Mouse (Mus musculus): ENCODE results near the gene Stxbp5l. TPM values are rescaled to one million over a fixed set of nuclear protein-coding genes. Genes with fewer than 3 reads are reported as not detected.
A peak's percentile ranks its signal among the peaks of the same experiment; 100 is the strongest.
"Not testable (repeated sequence)": the region's sequence is repeated elsewhere in the genome, so short reads cannot be mapped to it uniquely, and the experiment has no call there.

Gene Stxbp5l
- total RNA-seq (2022), result 10 to 100 TPM in 1 of 4 experiments, 1 to 10 TPM in 3; 2.2 to 12.5 (median 5.3) TPM

- peak; percentile 88 for DNase-seq
Measured at GRCm38 (mm10) chr16:37384821-37385344, at the start of gene Stxbp5l. Gene Stxbp5l, minus strand, starts transcription at chr16:37384962.

- no peak for DNase-seq
Measured at GRCm38 (mm10) chr16:37433418-37434204, 48.8 kb upstream of the Stxbp5l start.

DNA sequence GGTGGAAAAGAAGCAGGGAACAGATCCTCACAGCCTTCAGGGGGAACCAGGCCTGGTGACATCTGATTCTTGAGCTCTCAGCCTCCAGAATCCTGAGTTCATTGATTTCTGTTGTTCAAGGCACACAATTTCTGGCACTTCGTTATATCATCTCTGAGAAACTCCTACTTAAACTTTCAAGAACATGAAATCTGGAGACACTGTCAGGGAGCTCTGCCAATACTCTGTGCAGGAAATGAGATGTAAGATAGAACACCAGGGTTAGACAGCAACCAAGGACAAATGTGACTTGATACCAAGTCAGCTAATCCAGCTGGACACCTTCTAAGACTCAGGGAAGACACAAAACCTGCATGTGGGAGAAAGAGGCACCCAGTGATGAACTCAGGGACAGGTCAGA is 40.7 kb upstream of the Stxbp5l start:
- no peak for DNase-seq

GRCm38 (mm10) chr16:37422874-37423273 is 38.1 kb upstream of the Stxbp5l start:
- no peak for DNase-seq

GRCm38 (mm10) chr16:37421851-37422250 is 37.1 kb upstream of the Stxbp5l start:
- DNase-seq, result no peak

- DNase-seq, result no peak
Measured at GRCm38 (mm10) chr16:37420512-37420911, 35.8 kb upstream of the Stxbp5l start.

DNA sequence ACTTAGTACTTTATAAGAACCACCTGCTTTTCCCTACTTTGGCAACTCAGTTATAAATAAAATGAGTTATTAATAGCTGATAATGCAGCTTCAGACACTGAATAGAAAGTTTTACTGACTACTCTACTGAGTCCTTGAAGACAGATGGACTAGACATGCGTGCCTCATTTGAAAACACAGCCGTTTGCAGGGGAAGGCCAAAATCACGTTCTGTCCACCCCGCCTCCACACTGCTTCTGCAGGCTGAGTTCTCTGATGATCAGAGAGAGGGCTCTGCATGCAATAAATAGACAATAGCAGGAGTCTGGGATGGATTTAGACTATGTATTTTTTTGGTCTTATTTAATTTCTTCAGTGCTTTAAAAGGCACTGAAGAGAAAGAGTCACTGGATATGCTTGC is 20.8 kb upstream of the Stxbp5l start:
- no peak for DNase-seq

DNA sequence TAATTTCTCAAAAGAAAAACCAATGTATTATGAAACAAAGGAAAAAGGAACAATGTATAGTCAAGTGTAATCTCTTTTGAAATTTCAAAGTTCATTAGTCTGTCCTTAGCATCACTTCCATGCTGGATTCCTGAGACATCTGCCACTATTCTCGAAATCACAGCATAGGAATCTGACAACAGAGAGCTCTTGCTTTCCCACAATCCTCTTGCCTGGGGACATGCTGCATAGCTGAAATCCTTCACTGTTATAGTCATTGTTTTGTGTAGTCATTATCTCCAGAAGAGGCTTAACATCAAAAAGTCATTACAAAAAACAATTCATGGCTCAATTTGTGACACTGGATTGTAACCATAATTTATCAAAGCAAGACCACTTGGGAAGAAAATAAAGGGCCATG is 20.2 kb upstream of the Stxbp5l start:
- no peak for DNase-seq

DNA sequence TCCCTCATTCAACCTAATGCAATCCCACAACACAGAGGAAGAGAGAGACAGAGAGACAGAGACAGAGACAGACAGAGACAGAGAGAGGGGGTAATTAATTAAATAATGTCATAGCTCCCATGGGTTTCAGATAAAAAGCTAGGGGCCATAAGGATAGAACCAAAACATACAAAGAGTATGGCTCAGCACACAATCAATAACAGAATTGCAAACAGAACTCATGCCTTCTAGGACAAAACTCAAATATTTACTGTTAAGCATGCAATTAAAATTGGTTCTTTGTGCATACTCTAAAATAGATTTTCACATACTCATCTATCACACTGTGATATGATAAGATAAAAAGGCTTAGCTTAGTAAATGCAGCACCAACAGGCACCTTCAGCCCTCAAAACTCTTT is 5.2 kb upstream of the Stxbp5l start:
- DNase-seq, result no peak

- DNase-seq, result no peak
Measured at GRCm38 (mm10) chr16:37389201-37389905, 4.6 kb upstream of the Stxbp5l start.

- DNase-seq, result peak; percentile 15
Measured at GRCm38 (mm10) chr16:37384369-37384768, 393 bp downstream of the Stxbp5l start.

- no peak for DNase-seq
Measured at GRCm38 (mm10) chr16:37383426-37383825, 1.3 kb downstream of the Stxbp5l start.

DNA sequence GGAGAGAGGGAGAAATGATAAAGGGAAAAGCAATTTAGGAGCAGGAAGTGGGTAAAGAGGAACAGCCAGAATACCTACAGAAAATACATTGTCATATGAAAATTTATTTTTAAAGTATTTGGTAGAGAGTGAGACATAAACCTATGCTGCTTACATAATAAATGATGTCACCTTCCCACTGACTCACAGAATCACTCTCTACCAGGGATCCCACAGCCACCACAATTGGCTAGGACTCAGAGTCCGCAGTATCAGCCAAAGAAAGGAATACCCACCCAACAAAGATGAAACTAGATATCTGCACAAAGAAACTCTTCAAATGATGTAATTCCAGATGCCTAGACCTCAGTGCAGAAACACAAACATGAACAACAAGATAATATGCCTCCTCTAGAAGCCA is 12.0 kb downstream of the Stxbp5l start:
- no peak for DNase-seq

DNA sequence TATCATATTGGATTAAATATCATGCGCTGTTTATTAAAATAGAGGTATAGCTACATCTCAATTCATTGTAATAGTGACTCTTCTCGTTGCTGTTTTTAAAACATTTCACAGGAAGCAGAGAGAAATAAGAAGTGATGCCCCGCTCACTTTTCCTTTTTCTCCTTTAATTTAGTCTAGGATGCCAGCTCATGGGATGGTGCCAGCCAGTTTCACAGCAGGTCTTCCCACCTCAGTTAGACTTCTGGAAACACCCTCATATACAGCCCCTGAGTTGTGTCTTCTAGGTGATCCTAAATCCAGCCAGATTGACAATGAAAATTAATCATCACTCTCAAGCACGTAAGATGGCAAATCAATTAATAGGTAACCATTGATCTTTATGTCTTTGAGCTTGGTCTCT is 17.3 kb downstream of the Stxbp5l start:
- DNase-seq, result no peak

DNA sequence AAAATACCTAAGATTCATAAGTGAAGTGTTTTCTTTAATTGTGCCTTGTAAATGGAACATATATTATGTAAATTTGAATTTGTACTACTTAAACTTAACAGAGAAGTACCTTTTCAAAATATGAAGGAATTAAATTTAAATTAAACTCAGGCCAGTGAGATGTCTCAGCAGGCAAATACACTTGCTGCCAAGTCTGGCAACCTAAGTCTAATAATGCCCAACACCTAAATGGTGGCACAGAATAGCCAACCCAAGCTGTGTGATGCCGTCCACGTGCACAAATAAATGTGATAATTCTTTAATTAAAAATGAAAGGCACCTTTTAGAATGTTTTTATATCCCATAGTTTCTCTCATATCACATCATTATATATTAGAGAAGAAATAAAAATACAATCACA is 20.8 kb downstream of the Stxbp5l start:
- no peak for DNase-seq

GRCm38 (mm10) chr16:37355621-37356020 is 29.1 kb downstream of the Stxbp5l start:
- DNase-seq, result no peak

- DNase-seq, result no peak
Measured at GRCm38 (mm10) chr16:37347092-37347491, 37.7 kb downstream of the Stxbp5l start.

DNA sequence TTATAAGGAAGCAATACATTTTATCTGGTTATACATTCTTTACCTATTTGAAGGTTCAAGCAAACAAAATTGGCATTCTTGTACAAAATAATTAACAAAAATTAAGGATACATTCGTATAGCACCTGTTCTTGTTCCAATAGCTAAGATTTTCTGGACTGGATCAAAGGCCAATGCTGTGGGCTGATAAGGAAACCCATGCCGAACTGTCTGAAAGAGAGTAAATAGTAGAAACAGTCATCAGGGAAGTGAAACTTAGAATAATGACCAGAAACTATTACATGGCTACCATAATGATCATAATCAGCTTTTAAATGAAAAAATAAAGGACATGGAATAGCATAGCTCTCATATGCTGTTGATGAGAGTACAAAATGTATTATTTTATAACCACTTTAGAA is 39.8 kb downstream of the Stxbp5l start:
- DNase-seq, result no peak

- not testable (repeated sequence) for DNase-seq
Measured at GRCm38 (mm10) chr16:37341446-37341845, 43.3 kb downstream of the Stxbp5l start.

GRCm38 (mm10) chr16:37338177-37338576 is 46.6 kb downstream of the Stxbp5l start:
- DNase-seq, result no peak

GRCm38 (mm10) chr16:37337529-37337928 is 47.2 kb downstream of the Stxbp5l start:
- no peak for DNase-seq

DNA sequence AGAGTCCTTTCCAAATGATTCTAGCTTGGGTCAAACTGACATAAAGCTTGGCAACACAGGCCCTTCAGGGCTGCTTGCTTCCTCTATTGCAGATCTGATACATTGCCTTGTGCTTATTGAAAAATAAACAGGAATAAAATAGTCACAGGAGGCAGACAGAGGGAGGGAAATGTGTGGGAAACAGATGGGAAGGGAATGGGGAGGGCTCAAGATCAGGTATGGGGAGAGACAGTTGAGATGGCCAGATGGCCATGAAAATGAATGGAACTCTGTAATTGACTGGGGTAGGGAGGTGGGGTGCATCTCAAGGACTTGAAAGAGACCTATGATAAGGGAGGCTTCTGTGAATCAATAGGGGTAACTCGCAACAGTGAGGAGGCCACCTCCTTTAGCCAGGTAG is 80.3 kb downstream of the Stxbp5l start:
- DNase-seq, result no peak

DNA sequence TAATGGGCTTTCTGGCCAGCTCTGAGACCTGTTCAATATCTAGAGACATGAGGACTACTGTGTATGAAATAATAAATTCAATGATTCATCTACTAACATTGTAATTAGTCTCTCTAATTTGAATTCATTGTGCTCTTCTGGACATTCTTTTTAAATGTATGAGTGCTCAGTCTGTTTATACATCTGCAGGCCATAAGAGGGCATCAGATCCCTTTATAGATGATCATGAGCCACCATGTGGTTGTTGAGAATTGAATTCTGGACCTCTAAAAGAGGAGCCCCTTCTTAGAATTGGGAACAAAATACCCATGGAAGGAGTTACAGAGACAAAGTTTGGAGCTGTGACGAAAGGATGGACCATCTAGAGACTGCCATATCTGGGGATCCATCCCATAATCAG is 92.2 kb downstream of the Stxbp5l start:
- no peak for DNase-seq

DNA sequence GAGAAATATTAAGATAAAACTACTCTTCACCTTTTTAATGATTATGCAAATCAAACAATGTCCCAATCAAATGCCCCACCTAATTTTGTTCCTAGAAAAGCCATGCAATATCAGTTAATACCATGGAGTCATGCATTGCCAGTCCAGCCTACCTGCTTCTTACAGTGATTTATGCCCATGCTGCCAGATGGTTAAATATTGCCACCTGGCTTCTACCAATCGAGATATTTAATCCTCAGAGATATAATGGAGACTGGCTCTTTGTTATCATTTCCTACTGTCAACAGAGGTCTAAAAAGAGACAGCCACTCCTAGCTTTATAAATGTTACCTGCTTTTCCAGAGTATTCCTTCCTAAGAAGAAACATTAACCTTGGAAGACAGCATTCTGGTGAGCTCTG is 104.6 kb downstream of the Stxbp5l start:
- DNase-seq, result no peak
